Mouse (Mus musculus) midbrain, embryonic 11.5 days (tissue): ENCODE measurements around the gene Osbpl6. TPM values are rescaled to one million over a fixed set of nuclear protein-coding genes. Genes with fewer than 3 reads are reported as not detected.

Experiments
- ATAC-seq: fragments of 200-750 bp; cut with Nextera tagmentation; 2 replicates; pipeline ENCODE4 v1.8.0; 2017; ENCODE audit warnings: moderate TSS enrichment, moderate library complexity; ENCODE audit not compliant: low FRiP score
- DNase-seq: peaks from one replicate; pipeline ENCODE4 v3.0.0; 2015; ENCODE audit warnings: low spot score; ENCODE audit errors: missing footprints
- H3K27ac ChIP-seq: fragments of 300-500 bp; sonication (generic); 2 replicates; pipeline ENCODE4 v1.5.1; 2014; ENCODE audit warnings: low read depth, low read length
- H3K27me3 ChIP-seq: fragments of 300-500 bp; sonication (generic); 2 replicates; pipeline ENCODE4 v1.6.1; 2014; ENCODE audit warnings: mild to moderate bottlenecking, low read length, moderate library complexity, mixed read lengths; ENCODE audit not compliant: control insufficient read depth, insufficient read depth
- H3K36me3 ChIP-seq: fragments of 300-500 bp; sonication (generic); 2 replicates; pipeline ENCODE4 v1.6.1; 2014; ENCODE audit warnings: mild to moderate bottlenecking, low read length, moderate library complexity, mixed read lengths; ENCODE audit not compliant: control insufficient read depth, insufficient read depth
- H3K4me1 ChIP-seq: fragments of 300-500 bp; sonication (generic); 2 replicates; pipeline ENCODE4 v1.6.1; 2014; ENCODE audit warnings: low read length; ENCODE audit not compliant: control insufficient read depth, insufficient read depth
- H3K4me2 ChIP-seq: fragments of 300-500 bp; sonication (generic); 2 replicates; pipeline ENCODE4 v1.6.1; 2014; ENCODE audit warnings: mild to moderate bottlenecking, moderate library complexity
- H3K4me3 ChIP-seq: fragments of 300-500 bp; sonication (generic); 2 replicates; pipeline ENCODE4 v1.5.1; 2014; ENCODE audit warnings: low read depth, low read length
- H3K9ac ChIP-seq: fragments of 300-500 bp; sonication (generic); 2 replicates; pipeline ENCODE4 v1.6.1; 2014; ENCODE audit warnings: low read length
- H3K9me3 ChIP-seq: fragments of 300-500 bp; sonication (generic); 2 replicates; pipeline ENCODE4 v1.6.1; 2016; ENCODE audit warnings: low read length; ENCODE audit not compliant: control insufficient read depth
- WGBS: fragments of 180-500 bp; shearing (Covaris S2); extraction: QIAGEN DNeasy Blood & Tissue Kit; methylation state at CpG from one replicate; pipeline ENCODE4 v1.1.7; 2014; 5-methylcytosine and 5-hydroxymethylcytosine counted together
- polyA plus RNA-seq: library from polyadenylated mRNA; unstranded; fragments of >200 nt; fragmentation: Nextera tagmentation; extraction: Ambion mirVana; gene quantifications from 2 replicates; pipeline ENCODE4 v1.2.1, GENCODE M21; 2014

The Osbpl6 gene
- polyA plus RNA-seq, 1 experiment from 2014 or later: 10.9 TPM

DNA sequence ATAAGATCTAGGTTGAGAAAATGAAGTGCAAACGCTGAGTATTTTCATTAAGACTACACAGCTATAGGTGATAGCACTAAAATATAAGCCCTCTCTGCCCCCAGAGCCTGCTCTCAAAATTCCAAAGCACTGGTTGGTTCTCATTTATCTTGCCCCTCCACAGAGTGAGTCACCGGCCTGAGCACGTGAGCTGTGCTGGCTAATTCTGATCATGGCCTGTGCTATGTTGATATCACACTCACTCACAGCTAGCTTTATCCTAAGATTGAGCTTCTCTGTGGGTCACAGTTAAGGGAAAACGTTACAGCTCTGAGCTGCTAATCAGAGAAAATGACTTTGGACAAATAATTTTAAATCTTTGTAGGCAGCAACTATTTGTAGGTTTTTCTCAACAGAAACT, 34.1 kb upstream of the Osbpl6 start:
- WGBS: 93% methylated on average over 4 of the region's 4 CpGs
- H3K27ac ChIP-seq: no peak overlapping the region; the same call in 1 of the 2 replicates
- ATAC-seq (no peak), DNase-seq (no peak)
- H3K4me2 ChIP-seq: no peak overlapping the region
- H3K27me3 ChIP-seq: no peaks in the 10 kb centered on the region
- H3K36me3 ChIP-seq: peaks cover 8% of the 10 kb centered on the region
- H3K9ac ChIP-seq: no peak overlapping the region
- no peak overlapping the region for H3K4me3 ChIP-seq
- no peaks in the 10 kb centered on the region for H3K9me3 ChIP-seq
- peaks cover 7% of the 10 kb centered on the region for H3K4me1 ChIP-seq

DNA sequence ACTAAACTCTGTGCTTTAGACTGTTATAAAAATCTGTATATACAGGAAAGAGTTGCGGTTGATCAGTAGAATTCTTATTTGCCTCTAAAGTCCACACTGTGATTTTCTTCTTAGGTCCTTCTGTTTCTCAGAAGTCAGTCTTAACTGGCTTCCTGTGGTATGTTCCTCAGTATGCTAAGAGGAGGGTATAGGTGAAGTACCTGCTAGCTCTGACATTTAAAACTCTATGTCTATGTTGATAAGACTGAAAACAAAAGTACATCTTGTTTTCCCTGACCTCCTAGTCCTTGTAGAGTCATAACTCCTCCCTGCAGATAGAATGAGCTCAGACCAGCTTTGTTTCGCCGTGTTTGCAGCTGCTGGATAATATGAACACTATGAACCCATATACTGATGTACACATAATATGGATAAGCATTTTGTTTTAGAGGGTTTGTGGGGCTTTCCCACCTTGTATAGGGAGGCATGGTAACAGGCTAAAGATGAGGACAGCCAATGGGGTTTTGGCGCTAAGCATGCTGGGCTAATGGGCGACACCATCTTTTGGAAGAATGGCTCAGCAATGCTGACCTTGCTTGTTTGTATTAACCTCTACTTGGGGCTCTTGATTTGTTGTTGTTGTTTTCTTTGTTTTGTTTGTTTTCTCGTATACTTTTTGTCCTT, 31.6 kb upstream of the Osbpl6 start:
- Histone ChIP-seq H3K4me1 (peaks cover 7% of the 10 kb centered on the region), H3K9ac (no peak overlapping the region), H3K9me3 (no peaks in the 10 kb centered on the region), H3K36me3 (peaks cover 15% of the 10 kb centered on the region), H3K4me3 (no peak overlapping the region), H3K4me2 (no peak overlapping the region), H3K27me3 (no peaks in the 10 kb centered on the region), H3K27ac (no peak overlapping the region)
- WGBS: 93% methylated on average over 6 of the region's 6 CpGs
- DNase-seq (no peak), ATAC-seq (no peak)

DNA sequence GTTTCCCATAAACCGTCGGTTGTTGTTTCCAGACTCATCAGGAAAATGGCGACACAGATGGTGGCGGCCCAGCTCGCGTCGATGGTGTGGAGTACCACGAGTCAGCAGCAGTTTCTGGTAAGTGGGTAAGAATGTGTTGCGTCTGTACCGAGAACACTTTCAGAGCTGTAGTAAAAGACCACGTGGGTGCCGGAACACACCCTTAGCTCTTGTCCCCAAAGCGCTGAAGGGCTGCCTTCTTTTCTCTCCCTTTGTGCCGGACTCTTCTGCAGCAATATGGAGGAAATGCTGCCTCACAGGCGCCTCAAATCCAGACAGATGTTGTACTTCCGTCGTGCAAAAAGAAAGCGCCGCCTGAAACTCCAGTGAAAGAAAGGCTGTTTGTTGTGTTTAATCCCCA, 27.7 kb upstream of the Osbpl6 start:
- Histone ChIP-seq H3K4me3 (no peak overlapping the region), H3K4me1 (no peaks in the 10 kb centered on the region), H3K36me3 (peaks cover 13% of the 10 kb centered on the region), H3K4me2 (no peak overlapping the region), H3K27ac (no peak overlapping the region), H3K9ac (no peak overlapping the region), H3K9me3 (no peaks in the 10 kb centered on the region), H3K27me3 (no peaks in the 10 kb centered on the region)
- no peak for DNase-seq
- ATAC-seq: no peak
- WGBS: 96% methylated on average over 19 of the region's 19 CpGs

DNA sequence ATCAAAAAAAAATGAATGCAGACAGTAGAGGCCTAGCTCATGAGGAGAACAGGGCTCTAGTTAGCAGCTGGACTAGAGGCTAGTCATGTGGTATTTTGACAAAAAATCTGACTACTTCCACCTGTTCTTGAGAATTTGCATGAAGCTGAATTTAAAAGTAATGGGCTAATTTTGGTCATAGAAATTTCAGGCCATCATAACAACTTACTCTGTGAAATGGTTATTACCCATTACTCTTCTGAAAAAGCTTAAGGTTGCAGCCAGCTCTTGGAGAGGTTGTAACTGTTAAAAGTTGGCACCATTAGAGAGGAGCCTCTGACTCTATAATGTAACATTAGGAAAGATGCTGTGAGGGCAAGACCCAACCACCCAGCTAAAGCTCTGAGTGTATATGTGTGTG, 19.8 kb upstream of the Osbpl6 start:
- H3K27me3 ChIP-seq: no peaks in the 10 kb centered on the region
- peaks cover 3% of the 10 kb centered on the region for H3K36me3 ChIP-seq
- H3K4me1 ChIP-seq: no peaks in the 10 kb centered on the region; the same call in 1 of the 2 replicates
- no peak for ATAC-seq
- H3K9ac ChIP-seq: no peak overlapping the region
- no peak overlapping the region for H3K4me3 ChIP-seq
- DNase-seq: peak; percentile 67
- no peak overlapping the region for H3K4me2 ChIP-seq
- H3K9me3 ChIP-seq: no peaks in the 10 kb centered on the region
- no peak overlapping the region for H3K27ac ChIP-seq

DNA sequence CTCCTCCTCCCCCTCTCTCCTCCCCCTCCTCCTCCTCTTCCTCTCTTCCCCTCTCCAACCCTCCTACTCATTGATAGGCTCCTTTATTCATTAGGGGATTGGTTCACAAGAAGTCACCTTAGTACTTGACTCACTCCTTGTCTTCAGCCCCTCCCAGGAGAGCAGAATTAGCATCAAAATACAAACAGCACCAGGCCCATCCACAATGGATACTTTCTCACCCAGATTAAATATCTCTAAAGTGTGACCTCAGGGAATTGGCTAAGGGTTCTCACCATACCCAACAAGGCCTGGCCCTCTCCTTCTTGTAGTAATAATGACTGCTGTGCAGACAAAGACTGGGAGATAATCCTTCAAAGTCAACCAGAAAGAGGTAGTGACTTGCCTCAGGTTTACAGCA, 6.1 kb upstream of the Osbpl6 start:
- peaks cover 8% of the 10 kb centered on the region; the same call in 1 of the 2 replicates for H3K27me3 ChIP-seq
- no peaks in the 10 kb centered on the region for H3K9me3 ChIP-seq
- no peak overlapping the region for H3K4me3 ChIP-seq
- ATAC-seq (no peak), DNase-seq (no peak)
- no peak overlapping the region for H3K4me2 ChIP-seq
- H3K9ac ChIP-seq: no peak overlapping the region
- H3K36me3 ChIP-seq: no peaks in the 10 kb centered on the region
- no peak overlapping the region for H3K27ac ChIP-seq
- no peaks in the 10 kb centered on the region for H3K4me1 ChIP-seq

DNA sequence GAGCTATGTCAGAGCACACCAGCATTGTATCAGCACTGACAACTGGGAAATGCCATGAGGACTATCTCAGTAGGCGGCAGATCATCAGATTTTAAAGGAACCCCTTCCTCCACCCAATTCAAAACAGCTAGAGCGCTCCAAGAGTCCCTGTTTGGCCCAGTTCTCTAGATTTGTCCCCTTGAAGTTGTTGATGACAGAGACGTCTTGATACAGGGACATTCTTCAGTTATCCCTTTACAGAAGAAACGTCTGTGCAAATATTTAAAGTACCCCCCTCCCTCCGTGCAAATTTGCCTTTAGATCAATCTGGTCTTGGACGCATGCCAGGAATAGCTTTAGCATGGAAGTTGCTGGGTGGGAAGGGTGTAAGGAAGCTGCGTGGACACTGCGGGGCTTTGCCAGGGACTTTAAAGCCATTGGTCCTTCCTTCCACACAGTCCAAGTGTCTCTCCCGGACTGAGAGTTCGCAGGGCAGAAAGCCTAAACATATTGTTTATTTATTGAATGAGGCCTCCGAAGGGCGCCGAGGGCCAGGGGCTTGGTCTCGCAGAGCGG, 635 bp upstream of the Osbpl6 start:
- Histone ChIP-seq H3K36me3 (no peaks in the 10 kb centered on the region), H3K9ac (peak overlapping the region; percentile 85), H3K4me3 (peak overlapping the region; percentile 76), H3K4me2 (peak overlapping the region; percentile 96), H3K27ac (no peak overlapping the region), H3K27me3 (peaks cover 11% of the 10 kb centered on the region; the same call in 1 of the 2 replicates), H3K9me3 (no peaks in the 10 kb centered on the region), H3K4me1 (peaks cover 4% of the 10 kb centered on the region; the same call in 1 of the 2 replicates)
- ATAC-seq (no peak), DNase-seq (peak; percentile 96)
- WGBS: 3% methylated on average over 15 of the region's 15 CpGs

DNA sequence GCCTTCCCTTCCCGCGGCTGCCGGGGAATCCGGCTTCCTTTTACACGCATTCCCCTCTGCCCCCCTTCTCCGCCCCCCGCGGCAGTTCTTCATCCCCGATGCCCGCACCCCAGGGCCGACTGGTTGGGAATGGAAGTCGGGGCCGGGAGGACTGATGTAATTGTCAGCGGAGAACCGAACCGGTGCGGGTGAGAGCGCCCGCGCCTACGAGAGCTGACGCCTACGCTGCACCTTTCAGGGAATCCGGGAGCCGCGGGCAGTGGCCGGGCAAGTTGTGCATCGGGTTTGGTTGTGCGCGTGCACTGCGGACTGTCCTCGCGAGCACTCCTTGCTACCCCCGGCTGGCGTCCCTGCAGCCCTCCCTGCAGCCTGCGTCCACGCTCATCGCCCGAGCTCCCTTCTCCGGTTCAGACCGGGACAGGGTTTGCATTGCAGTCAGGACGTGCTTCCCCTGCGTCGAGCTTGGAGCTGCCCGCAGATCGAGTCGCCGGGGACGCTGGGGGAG, 681 bp downstream of the Osbpl6 start:
- peak overlapping the region; percentile 85 for H3K9ac ChIP-seq
- peak; percentile 74 for ATAC-seq
- peaks cover 11% of the 10 kb centered on the region; the same call in 1 of the 2 replicates for H3K27me3 ChIP-seq
- peak overlapping the region; percentile 96 for H3K4me2 ChIP-seq
- WGBS: under 1% methylated on average over 45 of the region's 49 CpGs
- DNase-seq: peak; percentile 98
- H3K4me1 ChIP-seq: peaks cover 4% of the 10 kb centered on the region; the same call in 1 of the 2 replicates
- H3K9me3 ChIP-seq: no peaks in the 10 kb centered on the region
- no peaks in the 10 kb centered on the region for H3K36me3 ChIP-seq
- peak overlapping the region; percentile 45 for H3K27ac ChIP-seq
- peak overlapping the region; percentile 76 for H3K4me3 ChIP-seq

DNA sequence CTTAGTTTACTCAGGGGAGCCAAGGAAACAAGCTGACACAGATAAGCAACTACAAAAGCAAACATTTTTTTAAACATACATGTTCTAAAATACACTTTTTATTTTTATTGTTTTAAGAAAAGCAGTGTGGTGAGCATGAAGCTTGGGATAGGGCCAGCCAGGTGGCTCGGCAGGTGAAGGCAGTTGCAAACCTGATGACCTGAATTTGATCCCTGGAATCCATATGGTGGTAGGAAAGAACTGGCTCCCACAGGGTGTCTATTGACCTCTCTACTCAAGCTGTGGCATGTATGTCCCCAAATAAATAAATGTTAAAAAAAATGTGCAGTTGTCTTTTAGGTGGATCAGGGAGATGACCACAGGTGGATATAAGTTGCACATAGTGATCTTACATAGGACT, 3.2 kb downstream of the Osbpl6 start:
- no peak overlapping the region for H3K27ac ChIP-seq
- H3K4me2 ChIP-seq: no peak overlapping the region
- no peak overlapping the region for H3K9ac ChIP-seq
- H3K4me1 ChIP-seq: peaks cover 4% of the 10 kb centered on the region; the same call in 1 of the 2 replicates
- peaks cover 9% of the 10 kb centered on the region; the same call in 1 of the 2 replicates for H3K27me3 ChIP-seq
- no peaks in the 10 kb centered on the region for H3K9me3 ChIP-seq
- DNase-seq (peak; percentile 76), ATAC-seq (no peak)
- no peaks in the 10 kb centered on the region for H3K36me3 ChIP-seq
- H3K4me3 ChIP-seq: no peak overlapping the region
- 86% methylated on average over 1 of the region's 1 CpGs for WGBS

DNA sequence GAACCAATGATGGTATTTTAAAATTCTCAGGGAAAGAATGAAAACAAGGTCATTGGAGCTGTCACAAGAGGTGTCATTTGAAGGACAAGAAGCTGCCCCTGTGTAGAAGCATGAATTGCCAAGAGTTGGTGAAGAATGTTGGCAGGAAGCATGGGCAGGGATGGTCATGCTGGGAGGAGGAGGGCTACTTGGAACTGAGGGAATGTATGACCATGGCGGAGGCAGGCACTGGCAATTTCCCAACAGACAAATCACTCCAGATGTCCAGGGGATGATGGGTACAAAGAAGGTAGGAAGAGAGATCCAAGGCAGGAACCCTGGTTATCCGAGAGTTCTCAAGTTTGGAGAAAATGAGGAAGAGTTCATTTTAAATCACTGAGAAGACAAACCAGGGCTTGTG, 3.7 kb downstream of the Osbpl6 start:
- Histone ChIP-seq H3K4me2 (no peak overlapping the region), H3K4me3 (no peak overlapping the region), H3K27me3 (peaks cover 5% of the 10 kb centered on the region; the same call in 1 of the 2 replicates), H3K36me3 (no peaks in the 10 kb centered on the region), H3K27ac (no peak overlapping the region), H3K9me3 (no peaks in the 10 kb centered on the region), H3K4me1 (peaks cover 4% of the 10 kb centered on the region; the same call in 1 of the 2 replicates), H3K9ac (no peak overlapping the region)
- no peak for ATAC-seq
- 88% methylated on average over 2 of the region's 2 CpGs for WGBS
- peak; percentile 35 for DNase-seq
